Mouse (Mus musculus) midbrain, embryonic 10.5 days (tissue): ENCODE results near the gene Ddi2. TPM values are rescaled to one million over a fixed set of nuclear protein-coding genes. Genes with fewer than 3 reads are reported as not detected.
A peak's percentile ranks its signal among the peaks of the same experiment; 100 is the strongest.

Experiments
- DNase-seq: peaks from one replicate; pipeline ENCODE4 v3.0.0-alpha.2; 2017; ENCODE audit warnings: low spot score
- H3K27ac ChIP-seq: fragments of 300-500 bp; sonication (generic); replicated peaks from 2 replicates; pipeline ENCODE4 v1.5.1; 2016; ENCODE audit warnings: mild to moderate bottlenecking
- H3K27me3 ChIP-seq: fragments of 300-500 bp; sonication (generic); 2 replicates; pipeline ENCODE4 v1.6.1; 2016; ENCODE audit warnings: low read depth, mild to moderate bottlenecking; ENCODE audit not compliant: poor library complexity, severe bottlenecking
- H3K36me3 ChIP-seq: fragments of 300-500 bp; sonication (generic); 2 replicates; pipeline ENCODE4 v1.6.1; 2016; ENCODE audit warnings: mild to moderate bottlenecking, moderate library complexity
- H3K4me1 ChIP-seq: fragments of 300-500 bp; sonication (generic); 2 replicates; pipeline ENCODE4 v1.6.1; 2016
- H3K4me3 ChIP-seq: fragments of 300-500 bp; sonication (generic); 2 replicates; pipeline ENCODE4 v1.5.1; 2016; ENCODE audit warnings: mild to moderate bottlenecking, moderate library complexity
- H3K9me3 ChIP-seq: fragments of 300-500 bp; sonication (generic); replicated peaks from 2 replicates; pipeline ENCODE4 v1.6.1; 2016; ENCODE audit warnings: mild to moderate bottlenecking
- WGBS: fragments of 180-500 bp; shearing (Covaris S2); methylation state at CpG from one replicate; pipeline ENCODE4 v1.1.7; 2016; 5-methylcytosine and 5-hydroxymethylcytosine counted together
- polyA plus RNA-seq: library from polyadenylated mRNA; unstranded; fragments of >200 nt; fragmentation: Nextera tagmentation; extraction: Ambion mirVana; gene quantifications from 2 replicates; pipeline ENCODE4 v1.2.1, GENCODE M21; 2016

Gene Ddi2
- polyA plus RNA-seq, 1 experiment from 2014 or later = 23.7 TPM

DNA sequence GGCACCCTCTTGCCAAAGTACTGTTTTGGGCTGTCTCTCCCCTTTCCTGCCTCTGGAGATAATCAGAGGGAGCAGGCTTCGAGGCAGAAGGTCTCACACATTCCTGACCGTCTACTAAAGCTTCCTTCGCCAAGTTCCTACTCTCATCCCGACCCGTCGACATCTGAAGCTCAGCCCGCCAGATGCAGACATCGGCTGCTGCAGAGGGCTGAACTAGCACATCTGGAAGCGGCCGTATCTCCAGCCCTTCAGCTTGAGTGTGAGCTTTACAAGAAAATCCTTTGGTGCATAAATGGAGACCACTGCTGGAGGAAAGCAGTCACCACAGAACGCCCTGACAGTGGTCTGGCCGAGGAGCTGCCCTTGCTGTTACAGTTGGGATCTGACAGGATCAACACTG is 42.3 kb downstream of the Ddi2 start:
- no peak for DNase-seq
- no peak overlapping the region for H3K27ac ChIP-seq
- H3K27me3 ChIP-seq = no peaks in the 10 kb centered on the region
- peaks cover 44% of the 10 kb centered on the region for H3K36me3 ChIP-seq
- H3K4me1 ChIP-seq = peaks cover 9% of the 10 kb centered on the region
- no peaks in the 10 kb centered on the region for H3K9me3 ChIP-seq
- no peak overlapping the region for H3K4me3 ChIP-seq
- 81% methylated on average over 12 of the region's 12 CpGs for WGBS

DNA sequence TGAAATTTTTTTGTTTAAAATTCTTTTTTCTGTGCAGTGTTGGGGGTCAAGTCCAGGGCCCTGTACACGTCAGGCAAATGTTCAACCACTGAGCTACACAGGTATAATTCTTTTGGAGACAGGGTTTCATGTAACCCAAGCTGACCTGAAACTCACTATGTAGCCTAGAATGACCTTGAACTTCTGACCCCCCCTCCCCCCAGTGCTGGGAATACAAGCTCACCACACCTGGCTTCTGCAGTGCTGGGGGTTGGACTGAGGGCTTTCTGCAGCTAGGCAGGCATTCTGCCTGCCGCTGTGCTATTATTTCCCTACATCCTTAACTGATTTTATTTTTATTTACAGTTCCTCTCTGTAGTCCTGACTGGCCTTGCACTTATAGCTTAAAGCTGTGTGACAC is 44.2 kb downstream of the Ddi2 start:
- Histone ChIP-seq H3K9me3 (no peaks in the 10 kb centered on the region), H3K27me3 (no peaks in the 10 kb centered on the region), H3K4me1 (peaks cover 9% of the 10 kb centered on the region), H3K36me3 (peaks cover 25% of the 10 kb centered on the region), H3K27ac (no peak overlapping the region), H3K4me3 (no peak overlapping the region)
- DNase-seq = no peak
- WGBS = 87% methylated on average over 2 of the region's 2 CpGs

DNA sequence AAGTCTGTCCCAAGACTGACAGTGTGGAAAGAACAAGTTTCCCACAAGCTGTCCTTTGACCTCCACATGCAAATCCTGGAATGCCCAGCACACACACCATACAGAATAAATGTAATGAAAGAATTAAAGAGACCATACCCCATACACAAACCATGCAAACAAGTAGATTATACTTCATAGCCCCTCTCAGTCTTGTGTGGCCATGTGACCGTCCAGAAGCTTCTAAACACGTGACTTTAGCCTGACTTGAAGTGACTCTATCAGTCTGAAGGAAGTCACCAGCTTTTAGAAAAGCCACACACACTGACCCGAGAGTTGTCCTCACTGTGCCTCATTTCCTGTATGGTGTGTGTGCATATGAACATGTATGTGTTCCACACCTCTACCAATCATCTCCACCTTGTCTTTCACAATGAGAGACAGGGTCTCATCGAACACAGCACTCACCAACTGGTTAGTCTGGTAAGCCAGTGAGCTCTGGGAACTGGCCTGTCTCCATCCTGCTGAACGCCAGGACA is 46.7 kb downstream of the Ddi2 start:
- Histone ChIP-seq H3K4me1 (no peaks in the 10 kb centered on the region), H3K4me3 (no peak overlapping the region), H3K9me3 (no peaks in the 10 kb centered on the region), H3K27ac (no peak overlapping the region), H3K27me3 (no peaks in the 10 kb centered on the region), H3K36me3 (0 out of 2 replicates have a peak, but pooled peaks cover 4% of the 10 kb centered on the region)
- DNase-seq = no peak
- 84% methylated on average over 5 of the region's 5 CpGs for WGBS

DNA sequence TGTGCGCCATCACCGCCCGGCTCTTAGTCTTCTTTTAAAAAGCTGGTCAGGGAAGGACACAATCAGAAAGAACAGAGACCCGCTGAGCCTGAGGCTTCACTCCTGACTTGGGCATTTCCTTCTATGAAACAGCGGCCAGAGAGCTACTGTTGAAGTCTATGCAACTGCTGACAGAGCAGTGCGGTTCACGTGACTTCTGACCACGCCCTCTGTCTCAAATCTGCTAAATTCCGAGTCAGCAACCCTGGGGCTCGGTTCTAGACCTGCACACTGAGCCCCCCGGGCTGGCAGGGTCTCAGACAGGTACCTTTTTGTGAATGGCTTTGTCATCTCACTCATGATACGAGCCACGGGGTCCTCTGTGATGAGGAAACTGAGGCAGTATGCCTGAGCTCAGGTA is 50.9 kb downstream of the Ddi2 start:
- Histone ChIP-seq H3K4me1 (no peaks in the 10 kb centered on the region), H3K27ac (no peak overlapping the region), H3K4me3 (no peak overlapping the region), H3K9me3 (no peaks in the 10 kb centered on the region), H3K36me3 (no peaks in the 10 kb centered on the region), H3K27me3 (no peaks in the 10 kb centered on the region)
- no peak for DNase-seq
- WGBS = 79% methylated on average over 13 of the region's 13 CpGs

DNA sequence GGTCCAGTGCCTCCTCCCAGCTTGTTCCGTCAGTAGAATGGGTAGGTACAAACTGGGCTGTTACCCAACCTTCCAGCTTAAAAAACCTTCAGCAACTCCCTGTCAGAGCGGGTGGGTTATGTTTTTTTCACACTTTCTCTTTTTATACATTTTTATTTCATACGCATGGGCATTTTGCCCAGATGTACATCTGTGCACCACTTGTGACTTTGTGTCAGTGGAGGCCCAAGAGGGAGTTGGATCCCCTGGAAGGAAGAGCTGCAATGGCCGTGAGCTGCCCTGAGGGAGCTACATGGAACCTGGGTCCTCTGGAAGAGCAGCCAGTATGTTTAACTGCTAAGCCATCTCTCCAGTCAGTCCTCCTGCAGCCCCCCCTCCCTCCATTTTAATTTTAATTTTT is 51.8 kb downstream of the Ddi2 start:
- H3K4me1 ChIP-seq = no peaks in the 10 kb centered on the region
- no peaks in the 10 kb centered on the region for H3K9me3 ChIP-seq
- no peaks in the 10 kb centered on the region for H3K27me3 ChIP-seq
- H3K27ac ChIP-seq = no peak overlapping the region
- WGBS = 89% methylated on average over 4 of the region's 4 CpGs
- H3K4me3 ChIP-seq = no peak overlapping the region
- DNase-seq = no peak
- H3K36me3 ChIP-seq = no peaks in the 10 kb centered on the region

DNA sequence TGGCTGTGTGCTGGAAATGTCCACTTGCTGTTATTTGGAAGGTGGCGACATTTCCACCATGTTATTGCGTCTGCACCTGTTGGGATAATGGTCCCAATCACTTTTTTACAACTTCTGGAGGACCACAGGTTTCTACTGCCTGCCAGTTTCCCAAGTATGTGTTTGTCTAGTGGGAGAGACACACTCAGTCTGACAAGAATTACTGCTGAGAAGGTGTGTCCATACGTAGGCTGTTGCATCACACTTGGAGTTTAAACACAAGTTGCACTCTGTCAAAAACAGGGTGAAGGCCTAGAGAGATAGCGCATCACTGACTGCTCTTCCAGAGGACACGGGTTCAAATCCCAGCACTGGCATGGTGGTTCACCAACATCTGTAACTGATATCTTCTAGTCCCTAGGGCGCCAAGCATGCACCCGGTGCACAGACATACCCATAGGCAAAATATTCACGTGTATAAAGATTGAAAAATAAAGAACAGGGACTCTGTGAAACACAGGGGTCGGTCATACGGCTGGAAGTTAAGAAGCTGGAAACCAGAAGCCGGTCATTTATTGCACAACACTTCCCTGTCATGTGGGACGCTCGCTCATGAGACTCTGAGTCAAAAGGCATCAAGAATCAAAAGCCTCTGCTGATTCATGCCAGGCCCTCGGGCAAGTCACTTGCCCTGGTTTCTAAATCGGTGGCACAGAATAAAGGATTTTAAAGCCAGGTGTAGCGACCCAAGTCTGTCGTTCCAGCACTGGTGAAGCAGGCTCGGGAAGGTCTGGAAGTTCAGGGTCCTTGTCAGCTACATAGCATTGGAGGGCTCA is 53.1 kb downstream of the Ddi2 start:
- no peaks in the 10 kb centered on the region for H3K9me3 ChIP-seq
- no peaks in the 10 kb centered on the region for H3K36me3 ChIP-seq
- no peak for DNase-seq
- no peak overlapping the region for H3K27ac ChIP-seq
- H3K4me3 ChIP-seq = no peak overlapping the region
- no peaks in the 10 kb centered on the region for H3K27me3 ChIP-seq
- H3K4me1 ChIP-seq = peaks cover under 1% of the 10 kb centered on the region; the same call in 1 of the 2 replicates
- 93% methylated on average over 18 of the region's 18 CpGs for WGBS

DNA sequence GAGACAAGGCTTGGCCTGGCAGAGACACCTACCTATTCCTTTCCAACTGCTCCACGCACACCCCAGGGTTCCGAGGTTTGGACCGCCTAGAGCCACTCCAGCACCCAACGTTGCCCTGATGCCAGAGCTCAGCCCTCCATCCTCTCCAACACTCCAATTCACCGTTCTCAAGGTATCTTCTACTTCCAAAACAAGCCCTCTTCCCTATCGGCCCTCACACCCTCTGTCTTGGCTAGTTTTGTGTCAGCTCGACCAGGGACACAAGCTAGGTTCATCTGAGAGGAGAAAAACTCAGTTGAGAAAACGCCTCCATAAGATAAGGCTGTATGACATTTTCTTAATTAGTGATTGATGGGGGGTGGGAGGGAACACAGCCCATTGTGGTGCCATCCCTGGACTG is 58.4 kb downstream of the Ddi2 start, which contains the start of gene Plekhm2:
Gene Plekhm2 (minus strand): TSS at position 101 of the 400 bp plus-strand sequence.
- WGBS = 68% methylated on average over 8 of the region's 8 CpGs
- DNase-seq = no peak
- peak within 1 kb of the TSS; percentile 91 for H3K27ac ChIP-seq
- H3K4me3 ChIP-seq = peak within 1 kb of the TSS; percentile 86
- peaks cover 18% of the 10 kb centered on the region for H3K36me3 ChIP-seq
- H3K4me1 ChIP-seq = peaks cover 22% of the 10 kb centered on the region
- H3K9me3 ChIP-seq = no peaks in the 10 kb centered on the region
- no peaks in the 10 kb centered on the region for H3K27me3 ChIP-seq

DNA sequence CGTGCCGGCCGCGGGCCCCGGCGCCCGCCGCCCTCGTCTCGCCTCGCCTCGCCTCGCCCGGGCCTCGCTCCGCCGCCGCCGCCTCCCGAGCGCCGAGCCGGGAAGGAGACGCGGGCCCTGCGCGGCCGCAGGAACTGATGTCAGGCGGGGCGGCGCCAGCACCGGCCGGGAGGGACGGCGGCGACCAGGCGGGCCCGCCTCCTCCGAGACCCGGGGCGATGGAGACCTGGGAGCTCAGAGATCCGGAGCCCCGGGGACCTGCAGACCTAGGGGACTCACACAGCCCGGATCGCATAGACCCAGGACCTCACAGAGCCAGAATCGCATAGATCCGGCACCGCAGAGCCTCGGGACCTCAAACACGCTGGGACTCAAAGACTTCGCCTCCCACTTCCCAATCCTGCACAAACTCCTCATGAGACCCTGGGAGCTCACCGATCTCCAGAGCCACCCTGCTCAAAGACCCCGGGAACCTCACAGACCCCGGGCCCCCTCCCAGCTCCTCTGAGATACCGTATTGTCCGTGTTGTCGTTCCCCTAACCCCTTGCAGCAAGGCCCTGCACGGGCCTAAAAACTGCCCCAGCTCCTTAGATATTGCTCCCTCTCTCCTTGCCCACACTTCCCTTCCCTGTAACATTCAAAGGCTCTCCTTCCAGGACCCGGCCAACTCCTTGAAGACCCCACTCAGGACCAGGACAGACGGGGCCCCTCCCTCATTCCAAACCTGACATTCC is 59.0 kb downstream of the Ddi2 start:
- peak overlapping the region; percentile 91 for H3K27ac ChIP-seq
- 3% methylated on average over 60 of the region's 60 CpGs for WGBS
- H3K27me3 ChIP-seq = no peaks in the 10 kb centered on the region
- peak overlapping the region; percentile 86 for H3K4me3 ChIP-seq
- H3K4me1 ChIP-seq = peaks cover 22% of the 10 kb centered on the region
- peaks cover 22% of the 10 kb centered on the region for H3K36me3 ChIP-seq
- DNase-seq = peak; percentile 69
- no peaks in the 10 kb centered on the region for H3K9me3 ChIP-seq

DNA sequence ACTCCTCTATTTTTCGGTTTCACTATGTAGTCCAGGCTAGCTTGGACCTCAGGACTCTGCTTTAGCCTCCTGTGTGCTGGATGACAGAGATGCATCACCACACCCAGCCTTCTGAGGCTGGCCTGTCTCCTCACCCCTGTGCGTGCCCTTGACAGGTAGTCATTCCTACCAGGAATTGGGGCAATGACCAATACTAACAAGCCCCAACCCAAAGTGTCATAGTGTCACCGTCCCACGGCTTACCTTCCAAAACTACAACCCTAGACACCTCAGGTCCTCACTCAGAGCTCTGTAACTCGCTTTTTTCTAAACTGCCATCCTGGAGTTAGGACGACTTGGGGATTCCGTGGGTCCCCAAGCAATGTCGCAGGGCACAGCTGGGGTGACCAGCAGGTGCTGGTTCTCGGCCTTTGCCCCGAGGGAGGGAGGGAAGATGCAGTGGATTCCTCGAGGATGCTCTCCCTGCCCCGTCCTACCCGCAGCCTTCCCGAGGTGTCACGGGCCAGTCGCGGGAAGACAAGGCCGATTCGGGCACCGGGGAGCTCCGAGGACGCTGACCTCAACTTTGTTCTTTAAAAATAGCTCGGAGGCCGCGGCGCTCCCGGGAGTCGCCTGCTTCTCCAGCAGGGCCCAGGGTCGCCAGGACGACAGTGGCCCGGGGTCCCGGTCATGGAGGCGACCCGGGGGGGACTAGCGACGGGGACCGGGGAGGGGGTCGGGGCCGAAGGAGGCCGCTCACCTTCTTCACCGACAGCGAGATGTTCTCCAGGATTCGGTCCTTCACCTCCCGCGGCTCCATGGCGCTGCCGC is 59.9 kb downstream of the Ddi2 start:
- Histone ChIP-seq H3K4me1 (peaks cover 22% of the 10 kb centered on the region), H3K27ac (peak overlapping the region; percentile 91), H3K4me3 (peak overlapping the region; percentile 86), H3K27me3 (no peaks in the 10 kb centered on the region), H3K36me3 (peaks cover 29% of the 10 kb centered on the region), H3K9me3 (no peaks in the 10 kb centered on the region)
- peak; percentile 60 for DNase-seq
- 6% methylated on average over 46 of the region's 47 CpGs for WGBS

DNA sequence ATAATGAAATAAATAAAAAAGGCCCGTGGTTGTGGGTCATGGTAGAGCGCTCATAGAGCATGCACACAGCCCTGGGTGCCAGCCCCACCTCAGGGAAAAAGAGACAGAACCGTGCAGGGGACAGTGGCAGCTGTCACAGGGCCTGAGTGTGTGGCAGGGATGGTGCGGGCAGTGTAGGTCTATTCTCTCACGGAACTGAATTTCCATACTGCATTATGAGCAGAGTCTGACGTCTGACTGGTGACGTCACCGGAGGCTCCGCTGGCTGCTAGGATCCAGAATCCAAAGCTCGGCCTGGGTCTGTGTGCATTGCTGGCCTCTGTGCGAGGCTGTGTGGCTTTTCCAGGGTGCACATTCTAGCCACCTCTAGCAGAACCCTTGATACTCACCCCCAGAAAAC is 62.3 kb downstream of the Ddi2 start:
- Histone ChIP-seq H3K27ac (no peak overlapping the region), H3K4me3 (no peak overlapping the region), H3K27me3 (no peaks in the 10 kb centered on the region), H3K36me3 (peaks cover 44% of the 10 kb centered on the region), H3K4me1 (peaks cover 29% of the 10 kb centered on the region), H3K9me3 (no peaks in the 10 kb centered on the region)
- 90% methylated on average over 11 of the region's 11 CpGs for WGBS
- no peak for DNase-seq

DNA sequence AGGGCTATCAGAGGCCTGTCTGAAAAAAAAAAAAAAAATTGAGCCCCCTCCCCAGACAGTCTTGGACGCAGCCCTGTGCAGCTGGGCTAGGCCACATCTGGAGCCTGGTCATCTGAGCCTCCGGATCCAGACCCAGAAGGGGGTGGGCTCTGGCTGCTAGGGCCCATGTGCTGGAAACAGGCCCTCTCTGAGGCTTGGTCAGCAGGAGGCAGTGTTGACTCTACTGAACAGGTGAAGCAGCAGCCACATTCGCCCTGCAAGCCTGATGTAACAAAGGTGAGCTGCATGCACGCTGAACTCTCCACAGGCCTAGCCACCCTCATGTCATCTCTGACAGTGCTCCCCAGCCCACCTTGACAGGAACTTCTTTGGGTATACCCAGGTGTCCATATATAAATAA is 63.5 kb downstream of the Ddi2 start:
- Histone ChIP-seq H3K36me3 (peaks cover 53% of the 10 kb centered on the region), H3K9me3 (no peaks in the 10 kb centered on the region), H3K27ac (no peak overlapping the region), H3K4me1 (peaks cover 25% of the 10 kb centered on the region), H3K4me3 (no peak overlapping the region), H3K27me3 (no peaks in the 10 kb centered on the region)
- no peak for DNase-seq
- WGBS = 78% methylated on average over 4 of the region's 4 CpGs

DNA sequence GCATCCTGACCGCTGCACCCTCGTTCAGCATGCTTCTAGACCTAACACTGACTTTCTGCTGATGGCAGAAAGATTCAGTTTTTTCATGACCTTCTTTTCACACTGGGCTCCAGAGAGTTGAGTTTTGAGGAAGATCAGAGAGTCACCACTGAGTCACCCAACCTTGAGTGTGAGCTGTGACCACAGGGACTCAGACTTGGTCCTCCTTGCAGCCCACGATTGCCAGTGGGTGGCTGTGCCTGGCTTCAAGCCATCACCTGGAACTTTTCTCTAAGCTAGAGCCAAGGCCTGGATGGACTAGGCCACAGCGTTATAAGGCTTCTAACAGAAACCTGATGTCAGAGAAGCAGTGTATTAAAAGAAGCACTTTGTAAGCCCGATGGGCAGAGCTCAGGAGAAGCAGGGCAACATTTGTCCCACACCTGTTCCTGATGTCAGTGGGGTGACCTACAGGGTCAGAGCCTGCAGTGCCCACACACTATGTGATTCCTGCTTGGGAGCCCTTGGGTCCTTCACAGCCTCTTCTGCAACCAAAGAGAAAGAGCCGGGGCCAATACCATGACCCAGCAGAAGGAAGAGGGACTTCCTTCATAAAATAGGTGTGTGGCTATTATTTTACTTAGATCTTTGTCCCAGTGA is 64.3 kb downstream of the Ddi2 start:
- H3K4me1 ChIP-seq = peaks cover 18% of the 10 kb centered on the region
- H3K27ac ChIP-seq = no peak overlapping the region
- H3K36me3 ChIP-seq = peaks cover 58% of the 10 kb centered on the region
- no peak overlapping the region for H3K4me3 ChIP-seq
- 93% methylated on average over 6 of the region's 6 CpGs for WGBS
- no peaks in the 10 kb centered on the region for H3K9me3 ChIP-seq
- no peaks in the 10 kb centered on the region for H3K27me3 ChIP-seq
- no peak for DNase-seq
